Mouse (Mus musculus) E14TG2a.4 (cell line): ENCODE measurements around the gene Rftn1.

Source experiments
- H3K27me3 ChIP-seq: 2 replicates; pipeline ENCODE4 v1.6.1; 2014; ENCODE audit warnings: low read length, control low read depth; ENCODE audit not compliant: insufficient read depth
- H3K36me3 ChIP-seq: 2 replicates; pipeline ENCODE4 v1.6.1; 2014; ENCODE audit warnings: low read length, control low read depth; ENCODE audit not compliant: insufficient read depth
- H3K4me1 ChIP-seq: replicated peaks from 2 replicates; pipeline ENCODE4 v1.6.1; 2014; ENCODE audit warnings: low read depth, low read length, control low read depth
- H3K4me3 ChIP-seq: replicated peaks from 2 replicates; pipeline ENCODE4 v1.5.1; 2014; ENCODE audit warnings: mild to moderate bottlenecking, low read length
- H3K9me3 ChIP-seq: 2 replicates; pipeline ENCODE4 v1.6.1; 2014; ENCODE audit warnings: low read length, control low read depth
- CTCF ChIP-seq: conservative IDR thresholded peaks from 2 replicates; pipeline ENCODE4 v1.5.1; 2014; ENCODE audit warnings: low read length
- NANOG ChIP-seq: IDR thresholded peaks from 2 replicates; pipeline ENCODE4 v1.6.1; 2014; ENCODE audit warnings: borderline replicate concordance, low read length, mixed read lengths
- POU5F1 ChIP-seq: IDR thresholded peaks from 2 replicates; pipeline ENCODE4 v1.6.1; 2014; ENCODE audit warnings: low read length, borderline replicate concordance

Gene Rftn1

DNA sequence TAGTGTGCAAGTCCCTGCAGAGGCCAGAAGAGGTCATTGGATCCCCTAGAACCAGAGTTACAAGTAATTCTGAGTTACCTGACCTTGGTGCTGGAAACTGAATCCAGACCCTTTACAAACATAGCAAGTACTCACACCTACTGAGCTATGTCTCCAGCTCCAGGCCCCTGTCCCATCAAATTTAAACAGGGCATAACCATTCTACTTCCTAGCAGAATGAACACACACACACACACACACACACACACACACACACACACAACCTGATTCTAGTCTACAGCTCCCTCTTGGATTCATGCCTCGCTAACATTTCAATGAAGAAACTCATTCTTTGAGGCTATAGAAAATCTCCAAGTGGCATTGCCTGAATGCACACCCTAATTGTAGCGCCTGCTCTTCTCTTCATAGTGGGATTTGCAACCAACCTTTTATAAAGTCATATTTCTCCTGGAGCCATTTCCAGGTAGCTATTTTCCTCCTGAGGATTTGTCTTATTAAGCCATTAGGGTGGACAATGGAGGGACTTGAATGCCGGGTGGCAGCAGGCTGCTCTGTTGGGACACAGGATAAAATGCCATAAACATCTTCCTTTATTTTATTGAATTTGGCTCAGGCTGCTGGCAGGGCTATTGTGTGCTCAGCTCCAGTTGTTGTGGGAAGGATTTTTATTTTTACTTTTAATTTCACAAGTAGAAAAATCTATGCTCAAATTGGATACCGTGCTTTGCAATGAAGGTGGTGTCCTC, 213.6 kb downstream of the Rftn1 start:
- Histone ChIP-seq H3K36me3 (no peaks in the 10 kb centered on the region), H3K27me3 (0 out of 2 replicates have a peak, but pooled peaks cover 5% of the 10 kb centered on the region), H3K9me3 (peaks cover 5% of the 10 kb centered on the region; the same call in 1 of the 2 replicates), H3K4me1 (no peaks in the 10 kb centered on the region), H3K4me3 (no peak overlapping the region)
- TF ChIP-seq CTCF, result no peak

DNA sequence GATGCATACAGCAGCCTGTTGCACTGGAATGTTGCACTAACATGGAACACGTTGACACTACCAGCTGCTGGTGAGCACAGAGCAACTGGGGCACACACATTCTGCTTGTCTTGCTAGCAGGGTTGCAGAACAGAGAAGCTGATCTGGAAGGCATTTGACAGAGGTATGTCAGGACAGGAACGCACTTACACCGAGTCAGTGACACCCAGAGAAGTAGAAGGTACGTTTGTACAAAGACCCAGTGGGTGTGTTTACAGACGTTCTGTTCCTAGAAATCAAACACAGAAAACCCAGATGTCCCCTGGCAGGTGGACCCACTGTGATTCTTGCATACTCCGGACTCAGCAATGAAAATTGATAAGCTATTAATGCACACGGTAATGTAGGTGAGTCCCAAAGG, 215.0 kb downstream of the Rftn1 start:
- Histone ChIP-seq H3K4me3 (no peak overlapping the region), H3K36me3 (no peaks in the 10 kb centered on the region), H3K27me3 (0 out of 2 replicates have a peak, but pooled peaks cover 5% of the 10 kb centered on the region), H3K9me3 (peaks cover 5% of the 10 kb centered on the region; the same call in 1 of the 2 replicates), H3K4me1 (no peaks in the 10 kb centered on the region)
- TF ChIP-seq NANOG, result no peak
- no peak for TF ChIP-seq CTCF
- no peak for TF ChIP-seq POU5F1

DNA sequence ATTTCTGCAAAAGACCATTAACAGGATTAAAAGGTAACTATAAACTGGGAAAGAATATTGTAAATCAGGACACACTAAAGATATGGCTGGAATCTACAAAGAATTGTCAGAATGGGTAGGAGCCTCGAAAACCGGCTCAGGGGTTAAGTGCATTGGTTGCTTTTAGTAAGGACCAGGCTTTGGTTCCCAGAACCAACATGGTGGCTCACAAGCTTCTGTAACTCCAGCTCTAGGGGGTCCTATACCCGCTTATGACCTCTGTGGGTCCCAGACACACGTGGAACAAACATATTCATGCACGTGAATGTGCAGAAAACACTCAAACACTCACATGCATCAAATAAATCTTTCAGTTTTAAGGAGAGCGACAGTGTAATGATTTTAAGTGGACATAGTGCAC, 215.5 kb downstream of the Rftn1 start:
- TF ChIP-seq NANOG (no peak), POU5F1 (no peak), CTCF (no peak)
- H3K36me3 ChIP-seq, result no peaks in the 10 kb centered on the region
- H3K4me3 ChIP-seq, result no peak overlapping the region
- H3K27me3 ChIP-seq, result 0 out of 2 replicates have a peak, but pooled peaks cover 5% of the 10 kb centered on the region
- H3K4me1 ChIP-seq, result no peaks in the 10 kb centered on the region
- 0 out of 2 replicates have a peak, but pooled peaks cover under 1% of the 10 kb centered on the region for H3K9me3 ChIP-seq

DNA sequence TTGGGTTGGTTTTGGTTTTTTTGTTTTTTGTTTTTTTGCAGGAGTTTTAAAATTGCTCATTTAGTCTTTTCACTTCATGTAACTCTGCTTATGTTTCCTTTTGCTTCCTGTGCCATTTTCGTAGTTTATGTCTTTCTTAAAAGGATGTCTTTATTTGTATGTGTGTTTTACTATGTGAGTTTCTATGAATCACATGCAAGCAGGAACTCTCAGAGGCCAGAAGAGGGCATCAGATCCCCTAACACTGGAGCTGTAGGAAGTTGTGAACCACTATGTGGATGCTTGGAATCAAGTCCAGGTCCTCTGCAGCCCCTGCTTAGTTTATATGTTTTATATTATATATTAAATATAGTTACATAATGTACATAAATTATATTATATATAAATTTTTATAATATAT, 218.3 kb downstream of the Rftn1 start:
- Histone ChIP-seq H3K36me3 (no peaks in the 10 kb centered on the region), H3K4me3 (no peak overlapping the region), H3K4me1 (peaks cover 6% of the 10 kb centered on the region), H3K9me3 (no peaks in the 10 kb centered on the region), H3K27me3 (no peaks in the 10 kb centered on the region)
- no peak for TF ChIP-seq CTCF
- TF ChIP-seq NANOG, result no peak
- no peak for TF ChIP-seq POU5F1

DNA sequence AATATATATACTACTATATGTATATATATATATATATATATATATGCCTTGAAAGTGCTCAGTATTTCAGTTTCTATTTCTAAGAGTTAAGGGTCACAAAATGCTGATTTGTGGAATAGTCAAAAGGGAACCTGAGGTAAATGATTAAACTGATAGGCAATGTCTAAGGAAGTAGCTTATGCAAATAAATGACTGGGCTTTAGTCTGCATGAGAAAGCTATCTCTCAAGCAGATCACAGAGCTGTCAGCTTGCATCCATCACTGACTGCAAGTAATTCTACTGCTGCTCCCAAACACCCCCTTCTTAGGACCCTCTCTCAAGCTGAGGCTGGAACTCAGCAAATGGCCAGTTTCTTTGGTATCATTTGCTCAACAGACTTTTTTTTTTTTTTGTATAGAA, 219.4 kb downstream of the Rftn1 start:
- Histone ChIP-seq H3K27me3 (no peaks in the 10 kb centered on the region), H3K4me1 (peaks cover 6% of the 10 kb centered on the region), H3K9me3 (no peaks in the 10 kb centered on the region), H3K4me3 (no peak overlapping the region), H3K36me3 (no peaks in the 10 kb centered on the region)
- TF ChIP-seq CTCF, result no peak
- no peak for TF ChIP-seq POU5F1
- TF ChIP-seq NANOG, result no peak

DNA sequence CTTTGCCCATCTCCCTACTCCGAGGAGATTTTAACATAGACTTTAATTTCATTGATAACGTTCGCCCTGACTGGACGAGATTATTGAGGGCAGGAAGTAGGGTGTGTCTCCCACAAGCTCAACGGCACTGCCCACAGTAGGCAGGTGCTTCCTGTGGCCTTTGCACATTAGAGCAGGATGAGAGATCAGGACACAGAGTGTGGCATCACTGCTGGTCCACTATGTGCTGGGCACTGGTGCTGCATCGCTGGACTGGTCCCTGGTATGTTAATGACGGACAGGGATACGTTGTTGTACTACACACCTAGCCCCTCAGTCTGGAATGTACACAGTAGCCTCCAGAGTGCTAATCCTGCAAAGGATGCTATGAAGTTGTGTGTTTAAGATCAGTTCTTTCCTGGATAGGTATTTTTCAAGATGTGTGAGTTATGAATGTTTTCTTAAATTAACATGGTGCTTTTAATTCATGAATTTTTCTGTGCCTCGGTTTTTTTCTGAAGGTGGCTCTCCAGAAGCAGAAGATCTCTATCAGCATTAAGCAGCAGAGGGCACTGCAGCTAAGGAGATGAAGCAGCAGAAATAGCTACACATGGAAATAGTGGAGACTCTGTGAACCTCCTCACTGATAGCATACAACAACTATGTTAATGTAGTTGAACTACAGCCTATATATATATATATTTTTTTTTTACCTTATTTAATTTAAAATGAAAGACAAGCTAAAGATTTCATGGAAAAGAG, 221.8 kb downstream of the Rftn1 start:
- Histone ChIP-seq H3K9me3 (no peaks in the 10 kb centered on the region), H3K36me3 (no peaks in the 10 kb centered on the region), H3K4me1 (peaks cover 6% of the 10 kb centered on the region), H3K27me3 (no peaks in the 10 kb centered on the region; the same call in 1 of the 2 replicates), H3K4me3 (no peak overlapping the region)
- no peak for TF ChIP-seq CTCF
- no peak for TF ChIP-seq NANOG
- no peak for TF ChIP-seq POU5F1

DNA sequence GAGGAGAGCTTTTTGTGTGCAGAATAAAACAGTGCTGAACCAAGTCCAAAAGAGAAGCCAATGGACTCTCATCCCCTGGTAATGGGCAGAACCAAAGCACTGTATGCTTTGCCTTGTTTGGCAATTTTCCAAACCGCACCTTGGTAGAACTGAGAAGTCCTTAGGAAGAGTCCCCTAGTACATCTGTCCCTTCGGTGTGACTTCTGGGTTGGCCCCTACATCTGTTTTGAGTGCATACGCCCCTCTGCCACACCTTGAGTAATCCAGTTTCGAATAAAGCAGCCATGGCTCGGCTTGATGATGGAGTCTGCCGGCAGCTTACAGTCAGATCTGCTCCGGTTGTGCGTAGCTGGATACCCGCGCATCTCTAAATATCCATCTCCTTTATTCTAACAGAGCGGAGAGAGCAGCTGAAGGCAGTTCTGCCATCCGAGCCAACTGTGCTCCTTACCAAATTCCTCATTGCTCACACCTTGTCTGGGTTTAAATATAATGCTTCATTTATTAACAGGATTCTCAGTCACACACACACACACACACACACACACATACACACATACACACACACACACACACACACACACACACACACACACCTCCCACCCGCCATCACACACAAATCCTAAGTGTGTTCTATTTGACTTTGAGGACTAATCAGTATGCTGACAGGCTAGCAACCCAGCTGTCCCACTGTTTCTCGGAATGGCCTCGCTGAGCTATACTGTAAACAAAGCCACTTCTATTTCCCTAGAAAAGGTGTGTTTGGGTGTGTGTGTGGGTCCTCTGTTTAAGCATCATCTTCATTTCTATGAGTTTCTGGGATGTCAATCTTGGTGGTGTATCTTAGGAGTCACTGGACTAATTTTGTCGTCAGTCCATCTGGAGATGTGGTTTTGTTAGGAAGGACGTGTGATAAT, 224.4 kb downstream of the Rftn1 start:
- TF ChIP-seq NANOG (no peak), CTCF (no peak), POU5F1 (no peak)
- H3K36me3 ChIP-seq, result no peaks in the 10 kb centered on the region
- H3K9me3 ChIP-seq, result no peaks in the 10 kb centered on the region
- peaks cover 6% of the 10 kb centered on the region for H3K4me1 ChIP-seq
- H3K27me3 ChIP-seq, result no peaks in the 10 kb centered on the region; the same call in 1 of the 2 replicates
- H3K4me3 ChIP-seq, result no peak overlapping the region

DNA sequence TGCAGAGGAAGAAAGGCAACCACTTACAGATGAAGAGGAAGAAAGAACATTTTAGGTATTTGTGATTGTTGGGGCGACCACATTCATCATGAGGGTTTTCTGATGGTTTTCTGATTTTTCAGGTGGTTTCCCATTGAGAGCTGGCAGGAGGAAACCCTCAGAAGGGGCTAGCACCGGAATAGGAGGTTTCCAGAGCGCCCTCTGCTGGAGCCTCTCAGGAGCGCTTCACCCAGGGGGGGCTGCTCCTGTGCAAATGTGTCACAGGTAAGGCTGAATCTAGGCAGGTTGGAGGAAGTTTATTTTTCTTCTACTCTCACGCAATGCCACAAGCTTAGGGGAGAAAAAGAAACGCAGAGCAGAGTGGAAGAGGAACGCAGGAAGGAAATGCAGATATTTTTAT, 225.4 kb downstream of the Rftn1 start:
- H3K4me3 ChIP-seq, result no peak overlapping the region
- H3K27me3 ChIP-seq, result no peaks in the 10 kb centered on the region; the same call in 1 of the 2 replicates
- H3K36me3 ChIP-seq, result no peaks in the 10 kb centered on the region
- 0 out of 2 replicates have a peak, but pooled peaks cover 2% of the 10 kb centered on the region for H3K9me3 ChIP-seq
- peaks cover 6% of the 10 kb centered on the region for H3K4me1 ChIP-seq
- TF ChIP-seq POU5F1 (no peak), CTCF (peak; percentile 42)
